Mouse (Mus musculus) testis, adult 2 months (tissue): ENCODE data around the gene Iqgap2.

Source experiments
- CTCF ChIP-seq: fragments of 200-500 bp; IDR thresholded peaks from 2 replicates; pipeline ENCODE4 v1.5.1; 2012; ENCODE audit warnings: low read depth, mild to moderate bottlenecking, inconsistent platforms, low read length, moderate library complexity; ENCODE audit not compliant: control insufficient read depth, insufficient read depth, insufficient replicate concordance
- POLR2A ChIP-seq: fragments of 200-500 bp; IDR thresholded peaks from 2 replicates; pipeline ENCODE4 v1.6.1; 2012; ENCODE audit warnings: low read depth, mild to moderate bottlenecking, inconsistent platforms, low read length, moderate library complexity; ENCODE audit not compliant: control insufficient read depth

DNA sequence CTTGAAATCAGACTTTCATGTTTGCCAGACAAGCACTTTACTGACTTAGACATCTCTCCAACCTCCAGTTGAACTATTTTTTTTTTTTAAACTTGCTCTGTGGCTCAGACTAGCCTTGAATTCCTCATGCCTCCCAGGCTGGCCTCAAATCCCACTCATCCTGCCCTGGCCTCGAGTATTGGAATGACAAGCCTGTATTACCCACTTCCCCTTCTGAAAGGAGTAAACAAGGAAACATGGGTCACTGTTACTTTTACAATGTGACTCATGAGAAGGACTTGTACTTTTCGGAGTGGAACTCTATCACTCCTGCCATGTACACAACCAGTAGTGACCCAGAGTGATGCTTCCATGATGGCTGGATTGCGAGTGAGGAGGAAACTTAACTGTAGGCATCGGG lies 3.6 kb downstream of the Iqgap2 start:
- TF ChIP-seq POLR2A (no peak), CTCF (no peak)
